Mouse (Mus musculus): ENCODE measurements at regions not wholly inside any gene's neighbourhood (a gene's known extent, or its start where the extent isn't known, plus 50 kb on each side); places are given as distances from the start of the nearest gene placed in this dataset.

- no peak for DNase-seq
These were observed 135.6 kb upstream of the Dock1 start for GRCm38 (mm10) chr7:134534821-134535220.

- no peak for DNase-seq
These were observed 128.8 kb upstream of the Dock1 start for GRCm38 (mm10) chr7:134541699-134542098.

- no peak for DNase-seq
These were observed 124.3 kb upstream of the Dock1 start for GRCm38 (mm10) chr7:134546187-134546586.

GRCm38 (mm10) chr7:134549286-134549919 lies 121.1 kb upstream of the Dock1 start:
- DNase-seq: no peak

- DNase-seq: peak; percentile 27
These were observed 120.1 kb upstream of the Dock1 start for GRCm38 (mm10) chr7:134550221-134550809.

- no peak for DNase-seq
These were observed 118.4 kb upstream of the Dock1 start for GRCm38 (mm10) chr7:134552051-134552451.

- no peak for DNase-seq
These were observed 114.4 kb upstream of the Dock1 start for GRCm38 (mm10) chr7:134556061-134556460.

- DNase-seq: no peak
These were observed 104.1 kb upstream of the Dock1 start for GRCm38 (mm10) chr7:134566322-134566721.

- no peak for DNase-seq
These were observed 101.2 kb upstream of the Dock1 start for GRCm38 (mm10) chr7:134569247-134569646.

GRCm38 (mm10) chr7:134570176-134570810 lies 100.2 kb upstream of the Dock1 start:
- DNase-seq: no peak

GRCm38 (mm10) chr7:134581746-134582145 lies 88.7 kb upstream of the Dock1 start:
- DNase-seq: no peak

- no peak for DNase-seq
These were observed 85.0 kb upstream of the Dock1 start for GRCm38 (mm10) chr7:134585478-134585877.

GRCm38 (mm10) chr7:134586990-134587389 lies 83.5 kb upstream of the Dock1 start:
- DNase-seq: no peak

- DNase-seq: no peak
These were observed 62.6 kb upstream of the Dock1 start for GRCm38 (mm10) chr7:134607886-134608285.

- no peak for DNase-seq
These were observed 60.3 kb upstream of the Dock1 start for GRCm38 (mm10) chr7:134610159-134610558.

GRCm38 (mm10) chr7:134611371-134611770 lies 59.1 kb upstream of the Dock1 start:
- DNase-seq: no peak

GRCm38 (mm10) chr7:134612175-134612633 lies 58.2 kb upstream of the Dock1 start:
- DNase-seq: no peak

- DNase-seq: no peak
These were observed 51.1 kb upstream of the Dock1 start for GRCm38 (mm10) chr7:134619220-134619975.

GRCm38 (mm10) chr7:134620006-134620405 lies 50.4 kb upstream of the Dock1 start:
- no peak for DNase-seq
